Mouse (Mus musculus) heart, postnatal 0 days (tissue): ENCODE data around the gene Cbfa2t3. TPM values are rescaled to one million over a fixed set of nuclear protein-coding genes. Genes with fewer than 3 reads are reported as not detected.
A peak's percentile ranks its signal among the peaks of the same experiment; 100 is the strongest.

Source experiments
- ATAC-seq: fragments of 200-750 bp; cut with Nextera tagmentation; 2 replicates; pipeline ENCODE4 v1.8.0; 2017; ENCODE audit warnings: low read depth, moderate number of reproducible peaks, moderate library complexity; ENCODE audit not compliant: insufficient read depth
- DNase-seq: peaks from one replicate; pipeline ENCODE4 v3.0.0-alpha.2; 2016; ENCODE audit warnings: low spot score
- H3K27ac ChIP-seq: fragments of 300-500 bp; sonication (generic); 2 replicates; pipeline ENCODE4 v1.5.1; 2014; ENCODE audit warnings: low read depth, mild to moderate bottlenecking
- H3K27me3 ChIP-seq: fragments of 300-500 bp; sonication (generic); 2 replicates; pipeline ENCODE4 v1.6.1; 2014; ENCODE audit warnings: low read length, mixed read lengths; ENCODE audit not compliant: control insufficient read depth, insufficient read depth
- H3K36me3 ChIP-seq: fragments of 300-500 bp; sonication (generic); replicated peaks from 2 replicates; pipeline ENCODE4 v1.6.1; 2014; ENCODE audit warnings: low read length, mixed read lengths; ENCODE audit not compliant: control insufficient read depth, insufficient read depth
- H3K4me1 ChIP-seq: fragments of 300-500 bp; sonication (generic); 2 replicates; pipeline ENCODE4 v1.6.1; 2014; ENCODE audit warnings: antibody characterized with exemption; ENCODE audit not compliant: control insufficient read depth, insufficient read depth
- H3K4me2 ChIP-seq: fragments of 300-500 bp; sonication (generic); 2 replicates; pipeline ENCODE4 v1.6.1; 2014; ENCODE audit warnings: low read depth, mild to moderate bottlenecking, low read length, moderate library complexity
- H3K4me3 ChIP-seq: fragments of 300-500 bp; sonication (generic); 2 replicates; pipeline ENCODE4 v1.5.1; 2014; ENCODE audit warnings: low read depth, low read length
- H3K9ac ChIP-seq: fragments of 300-500 bp; sonication (generic); replicated peaks from 2 replicates; pipeline ENCODE4 v1.6.1; 2014; ENCODE audit warnings: low read depth, low read length, mixed read lengths
- H3K9me3 ChIP-seq: fragments of 300-500 bp; sonication (generic); replicated peaks from 2 replicates; pipeline ENCODE4 v1.6.1; 2016; ENCODE audit warnings: low read length; ENCODE audit not compliant: control insufficient read depth
- CTCF ChIP-seq: IDR thresholded peaks from 2 replicates; pipeline ENCODE4 v1.5.1; 2016; ENCODE audit warnings: antibody characterized with exemption, control low read depth, low read depth
- EP300 ChIP-seq: IDR thresholded peaks from 2 replicates; pipeline ENCODE4 v1.6.1; 2016; ENCODE audit warnings: antibody characterized with exemption, low read depth
- WGBS: fragments of 180-500 bp; shearing (Covaris S2); extraction: QIAGEN DNeasy Blood & Tissue Kit; methylation state at CpG from one replicate; pipeline ENCODE4 v1.1.7; 2014; 5-methylcytosine and 5-hydroxymethylcytosine counted together
- polyA plus RNA-seq: library from polyadenylated mRNA; unstranded; fragments of >200 nt; fragmentation: Nextera tagmentation; extraction: Ambion mirVana; gene quantifications from 2 replicates; pipeline ENCODE4 v1.2.1, GENCODE M21; 2015
- total RNA-seq: library from RNA; depleted of rRNA; stranded (reverse); fragments of >200 nt; gene quantifications from 2 replicates; pipeline ENCODE4 v1.2.3, GENCODE M21; 2014; ENCODE audit warnings: low replicate concordance

Gene Cbfa2t3
- total and polyA plus RNA-seq, 2 experiments from 2014 or later: 1.1 to 4.3 TPM

- peaks cover 25% of the 10 kb centered on the region for H3K4me1 ChIP-seq
- no peak for DNase-seq
- 50% methylated on average over 11 of the region's 11 CpGs for WGBS
These were observed 28.9 kb downstream of the Cbfa2t3 start for GRCm38 (mm10) chr8:122670001-122670400.

GRCm38 (mm10) chr8:122669370-122669769 is 29.5 kb downstream of the Cbfa2t3 start:
- H3K27me3 ChIP-seq: 0 out of 2 replicates have a peak, but pooled peaks cover 22% of the 10 kb centered on the region
- no peak for DNase-seq
- H3K27ac ChIP-seq: no peak overlapping the region
- WGBS: 49% methylated on average over 5 of the region's 5 CpGs
- H3K9ac ChIP-seq: no peak overlapping the region
- ATAC-seq: no peak
- H3K4me3 ChIP-seq: no peak overlapping the region
- no peaks in the 10 kb centered on the region for H3K9me3 ChIP-seq
- no peaks in the 10 kb centered on the region for H3K36me3 ChIP-seq
- no peak for TF ChIP-seq EP300
- TF ChIP-seq CTCF: no peak
- peaks cover 31% of the 10 kb centered on the region for H3K4me1 ChIP-seq
- H3K4me2 ChIP-seq: no peak overlapping the region

More at GRCm38 (mm10) chr8:122670001-122670400, 28.9 kb downstream of the Cbfa2t3 start:
- H3K9ac ChIP-seq: no peak overlapping the region
- H3K4me3 ChIP-seq: no peak overlapping the region
- ATAC-seq: no peak
- no peaks in the 10 kb centered on the region for H3K9me3 ChIP-seq
- no peak overlapping the region for H3K4me2 ChIP-seq
- peaks cover 22% of the 10 kb centered on the region; the same call in 1 of the 2 replicates for H3K27me3 ChIP-seq
- no peaks in the 10 kb centered on the region for H3K36me3 ChIP-seq
- TF ChIP-seq EP300: no peak
- no peak for TF ChIP-seq CTCF
- H3K27ac ChIP-seq: no peak overlapping the region

- Histone ChIP-seq H3K27me3 (0 out of 2 replicates have a peak, but pooled peaks cover 21% of the 10 kb centered on the region), H3K4me3 (no peak overlapping the region), H3K4me2 (no peak overlapping the region), H3K27ac (no peak overlapping the region), H3K4me1 (peaks cover 38% of the 10 kb centered on the region), H3K36me3 (no peaks in the 10 kb centered on the region), H3K9me3 (no peaks in the 10 kb centered on the region), H3K9ac (no peak overlapping the region)
- TF ChIP-seq CTCF: no peak
- TF ChIP-seq EP300: no peak
- DNase-seq: no peak
- no peak for ATAC-seq
- 73% methylated on average over 11 of the region's 11 CpGs for WGBS
These were observed 31.1 kb downstream of the Cbfa2t3 start for GRCm38 (mm10) chr8:122667854-122668253.

GRCm38 (mm10) chr8:122666827-122667226 is 32.1 kb downstream of the Cbfa2t3 start:
- Histone ChIP-seq H3K36me3 (no peaks in the 10 kb centered on the region), H3K27me3 (0 out of 2 replicates have a peak, but pooled peaks cover 15% of the 10 kb centered on the region), H3K4me1 (peaks cover 41% of the 10 kb centered on the region), H3K9ac (no peak overlapping the region), H3K4me2 (peak overlapping the region; percentile 10; the same call in 1 of the 2 replicates), H3K4me3 (no peak overlapping the region), H3K27ac (peak overlapping the region; percentile 82), H3K9me3 (no peaks in the 10 kb centered on the region)
- ATAC-seq (no peak), DNase-seq (peak; percentile 36)
- 42% methylated on average over 12 of the region's 12 CpGs for WGBS
- TF ChIP-seq CTCF (no peak; the same call in 1 of the 2 replicates), EP300 (no peak)

DNA sequence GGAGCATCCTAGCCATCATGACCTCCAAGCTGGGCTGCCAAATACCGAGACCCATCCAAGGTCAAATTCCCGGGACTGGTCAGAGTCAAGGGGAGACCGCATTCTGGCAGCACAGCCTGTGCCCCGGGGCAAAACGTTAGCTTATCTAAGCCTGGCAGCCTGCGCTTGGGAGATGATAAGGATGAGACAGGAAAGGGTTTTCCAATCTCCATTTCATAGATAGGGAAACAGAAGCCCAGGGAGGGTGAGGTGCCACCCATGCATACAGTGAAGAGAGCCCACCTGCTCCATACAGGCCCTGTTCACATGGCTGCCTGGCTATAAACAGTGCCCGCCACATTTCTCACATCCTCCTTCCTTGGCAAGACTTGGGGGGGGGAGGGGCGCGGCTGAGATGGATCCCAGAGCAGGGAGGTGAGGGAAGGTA is 32.6 kb downstream of the Cbfa2t3 start:
- Histone ChIP-seq H3K4me1 (peaks cover 45% of the 10 kb centered on the region), H3K9ac (no peak overlapping the region)
- WGBS: 6% methylated on average over 9 of the region's 9 CpGs

More for the DNA sequence above, 32.6 kb downstream of the Cbfa2t3 start:
- Histone ChIP-seq H3K27me3 (0 out of 2 replicates have a peak, but pooled peaks cover 12% of the 10 kb centered on the region), H3K27ac (peak overlapping the region; percentile 82), H3K4me2 (peak overlapping the region; percentile 10; the same call in 1 of the 2 replicates), H3K4me3 (no peak overlapping the region), H3K36me3 (no peaks in the 10 kb centered on the region), H3K9me3 (no peaks in the 10 kb centered on the region)
- TF ChIP-seq CTCF (no peak), EP300 (peak; percentile 60)
- DNase-seq (peak; percentile 64), ATAC-seq (peak; percentile 66)
